Mouse (Mus musculus) MEL (cell line): ENCODE data around the gene Tex9. TPM values are rescaled to one million over a fixed set of nuclear protein-coding genes. Genes with fewer than 3 reads are reported as not detected.

Experiments
- DNase-seq: peaks from one replicate; pipeline ENCODE4 v3.0.0; 2011; ENCODE audit warnings: low read depth, low spot score
- H3K27ac ChIP-seq: 2 replicates; pipeline ENCODE4 v1.5.1; 2012; ENCODE audit warnings: low read depth, mild to moderate bottlenecking, control low read depth, low read length, moderate library complexity; ENCODE audit not compliant: control insufficient read depth
- H3K27me3 ChIP-seq, 2 experiments: fragments of 150-350 bp in 1 of 2; sonication (generic) in 1 of 2; 2 replicates each; pipeline ENCODE4 v1.6.1; 2012; ENCODE audit warnings: low read length in 2 of 2, mild to moderate bottlenecking in 2 of 2, improper control_type of control experiment in 1 of 2, moderate library complexity in 1 of 2; ENCODE audit not compliant: insufficient read depth in 2 of 2, control insufficient read depth in 1 of 2
- H3K36me3 ChIP-seq, 2 experiments: 2 replicates each; pipeline ENCODE4 v1.6.1; 2012 to 2014; ENCODE audit warnings: low read length in 2 of 2, improper control_type of control experiment in 1 of 2, inconsistent platforms in 1 of 2, mild to moderate bottlenecking in 1 of 2; ENCODE audit not compliant: insufficient read depth in 2 of 2, control insufficient read depth in 1 of 2
- H3K4me1 ChIP-seq, 2 experiments: fragments of 150-350 bp in 1 of 2; sonication (generic) in 1 of 2; 2 replicates each; pipeline ENCODE4 v1.6.1; 2012; ENCODE audit warnings: low read length in 2 of 2, improper control_type of control experiment in 1 of 2, mild to moderate bottlenecking in 1 of 2; ENCODE audit not compliant: insufficient read depth in 2 of 2, control insufficient read depth in 1 of 2
- H3K4me3 ChIP-seq, 2 experiments: fragments of 150-350 bp in 1 of 2; sonication (generic) in 1 of 2; 2 replicates each; pipeline ENCODE4 v1.5.1; 2012; ENCODE audit warnings: low read depth in 2 of 2, low read length in 2 of 2, mild to moderate bottlenecking in 2 of 2, moderate library complexity in 2 of 2, control low read depth in 1 of 2, improper control_type of control experiment in 1 of 2; ENCODE audit not compliant: control insufficient read depth in 1 of 2, insufficient read depth in 1 of 2
- H3K79me2 ChIP-seq: 2 replicates; pipeline ENCODE4 v1.6.1; 2012; ENCODE audit warnings: mild to moderate bottlenecking, low read length, moderate library complexity; ENCODE audit not compliant: control insufficient read depth, poor library complexity, insufficient read depth
- H3K9ac ChIP-seq: 2 replicates; pipeline ENCODE4 v1.6.1; 2012; ENCODE audit warnings: low read depth, mild to moderate bottlenecking, control low read depth, low read length, moderate library complexity; ENCODE audit not compliant: control insufficient read depth, poor library complexity, severe bottlenecking
- H3K9me3 ChIP-seq: fragments of 150-350 bp; sonication (generic); replicated peaks from 2 replicates; pipeline ENCODE4 v1.6.1; 2012; ENCODE audit warnings: mild to moderate bottlenecking, low read length, improper control_type of control experiment, moderate library complexity; ENCODE audit not compliant: insufficient read depth
- BHLHE40 ChIP-seq: IDR thresholded peaks from 2 replicates; pipeline ENCODE4 v1.6.1; 2012; ENCODE audit warnings: low read depth, mild to moderate bottlenecking, inconsistent platforms, low read length, improper control_type of control experiment, borderline replicate concordance
- CHD2 ChIP-seq: IDR thresholded peaks from 2 replicates; pipeline ENCODE4 v1.6.1; 2011; ENCODE audit warnings: low read length, improper control_type of control experiment
- E2F4 ChIP-seq: IDR thresholded peaks from 2 replicates; pipeline ENCODE4 v1.6.1; 2011; ENCODE audit warnings: low read depth, low read length, improper control_type of control experiment, borderline replicate concordance
- ELF1 ChIP-seq: IDR thresholded peaks from 2 replicates; pipeline ENCODE4 v1.6.1; 2014; ENCODE audit warnings: low read depth, mild to moderate bottlenecking, inconsistent platforms, low read length, improper control_type of control experiment, moderate library complexity
- EP300 ChIP-seq, 2 experiments: IDR thresholded peaks; 2 replicates each; pipeline ENCODE4 v1.6.1; 2011; ENCODE audit warnings: improper control_type of control experiment in 2 of 2, low read length in 2 of 2, low read depth in 1 of 2, mild to moderate bottlenecking in 1 of 2
- ETS1 ChIP-seq: IDR thresholded peaks from 2 replicates; pipeline ENCODE4 v1.6.1; 2012; ENCODE audit warnings: low read depth, mild to moderate bottlenecking, inconsistent platforms, low read length, improper control_type of control experiment, moderate library complexity
- GATA1 ChIP-seq: IDR thresholded peaks from 2 replicates; pipeline ENCODE4 v1.6.1; 2011; ENCODE audit warnings: low read depth, low read length, improper control_type of control experiment
- HCFC1 ChIP-seq: IDR thresholded peaks from 2 replicates; pipeline ENCODE4 v1.6.1; 2012; ENCODE audit warnings: low read depth, mild to moderate bottlenecking, inconsistent platforms, low read length, improper control_type of control experiment, moderate library complexity
- JUND ChIP-seq: IDR thresholded peaks from 2 replicates; pipeline ENCODE4 v1.6.1; 2011; ENCODE audit warnings: low read depth, mild to moderate bottlenecking, improper control_type of control experiment, low read length
- KAT2A ChIP-seq: conservative IDR thresholded peaks from 2 replicates; pipeline ENCODE4 v1.6.1; 2012; ENCODE audit warnings: low read depth, low read length, improper control_type of control experiment, inconsistent platforms
- MAFK ChIP-seq: IDR thresholded peaks from 2 replicates; pipeline ENCODE4 v1.6.1; 2011; ENCODE audit warnings: low read depth, mild to moderate bottlenecking, low read length, improper control_type of control experiment, borderline replicate concordance
- MAX ChIP-seq: IDR thresholded peaks from 2 replicates; pipeline ENCODE4 v1.6.1; 2011; ENCODE audit warnings: low read length, improper control_type of control experiment
- MXI1 ChIP-seq: IDR thresholded peaks from 2 replicates; pipeline ENCODE4 v1.6.1; 2011; ENCODE audit warnings: mild to moderate bottlenecking, low read depth, low read length, improper control_type of control experiment
- MYB ChIP-seq: IDR thresholded peaks from 2 replicates; pipeline ENCODE4 v1.6.1; 2011; ENCODE audit warnings: mild to moderate bottlenecking, low read depth, low read length, improper control_type of control experiment
- MYC ChIP-seq: IDR thresholded peaks from 2 replicates; pipeline ENCODE4 v1.6.1; 2011; ENCODE audit warnings: low read depth, mild to moderate bottlenecking, low read length, improper control_type of control experiment, moderate library complexity
- NRF1 ChIP-seq: IDR thresholded peaks from 2 replicates; pipeline ENCODE4 v1.6.1; 2014; ENCODE audit warnings: low read depth, mild to moderate bottlenecking, inconsistent platforms, low read length, improper control_type of control experiment, moderate library complexity; ENCODE audit not compliant: poor library complexity, insufficient read depth, severe bottlenecking
- POLR2A ChIP-seq, 2 experiments: IDR thresholded peaks; 2 replicates each; pipeline ENCODE4 v1.6.1; 2011 to 2012; ENCODE audit warnings: low read length in 2 of 2, mild to moderate bottlenecking in 2 of 2, control low read depth in 1 of 2, improper control_type of control experiment in 1 of 2, low read depth in 1 of 2, moderate library complexity in 1 of 2; ENCODE audit not compliant: control insufficient read depth in 1 of 2, insufficient read depth in 1 of 2, poor library complexity in 1 of 2
- POLR2AphosphoS2 ChIP-seq: IDR thresholded peaks from 2 replicates; pipeline ENCODE4 v1.6.1; 2011; ENCODE audit warnings: low read length, improper control_type of control experiment
- RCOR1 ChIP-seq: IDR thresholded peaks from 2 replicates; pipeline ENCODE4 v1.6.1; 2012; ENCODE audit warnings: low read depth, mild to moderate bottlenecking, inconsistent platforms, low read length, improper control_type of control experiment
- SIN3A ChIP-seq: IDR thresholded peaks from 2 replicates; pipeline ENCODE4 v1.6.1; 2012; ENCODE audit warnings: low read length, improper control_type of control experiment, inconsistent platforms
- TAL1 ChIP-seq: IDR thresholded peaks from 2 replicates; pipeline ENCODE4 v1.6.1; 2012; ENCODE audit warnings: mild to moderate bottlenecking, inconsistent platforms, low read length, moderate library complexity, mixed read lengths
- TBP ChIP-seq: IDR thresholded peaks from 2 replicates; pipeline ENCODE4 v1.8.0; 2011; ENCODE audit warnings: low read depth, low read length, improper control_type of control experiment
- TCF12 ChIP-seq: IDR thresholded peaks from 2 replicates; pipeline ENCODE4 v1.6.1; 2014; ENCODE audit warnings: low read depth, mild to moderate bottlenecking, inconsistent platforms, low read length, improper control_type of control experiment, moderate library complexity
- UBTF ChIP-seq: IDR thresholded peaks from 2 replicates; pipeline ENCODE4 v1.6.1; 2012; ENCODE audit warnings: low read depth, mild to moderate bottlenecking, inconsistent platforms, low read length, improper control_type of control experiment, moderate library complexity, borderline replicate concordance; ENCODE audit not compliant: insufficient read depth
- USF2 ChIP-seq, 2 experiments: IDR thresholded peaks; 2 replicates each; pipeline ENCODE4 v1.6.1; 2011 to 2012; ENCODE audit warnings: improper control_type of control experiment in 2 of 2, low read length in 2 of 2, borderline replicate concordance in 1 of 2, inconsistent platforms in 1 of 2, low read depth in 1 of 2, mild to moderate bottlenecking in 1 of 2; ENCODE audit not compliant: insufficient read depth in 1 of 2
- ZC3H11A ChIP-seq: IDR thresholded peaks from 2 replicates; pipeline ENCODE4 v1.6.1; 2012; ENCODE audit warnings: low read depth, mild to moderate bottlenecking, inconsistent platforms, low read length, improper control_type of control experiment
- ZKSCAN1 ChIP-seq: IDR thresholded peaks from 2 replicates; pipeline ENCODE4 v1.6.1; 2012; ENCODE audit warnings: low read depth, mild to moderate bottlenecking, inconsistent platforms, low read length, improper control_type of control experiment, moderate library complexity
- polyA plus RNA-seq, 2 experiments: library from polyadenylated mRNA; stranded (reverse) in 1 of 2; unstranded in 1 of 2; fragments of >175 nt in 1 of 2; fragments of >200 nt in 1 of 2; gene quantifications; 2 replicates each; pipeline versions ENCODE4 v1.2.1 to v1.2.4; 2012; ENCODE audit warnings: low replicate concordance in 2 of 2, low read depth in 1 of 2; ENCODE audit not compliant: insufficient read length in 2 of 2, insufficient read depth in 1 of 2, missing spikeins in 1 of 2
- total RNA-seq: library from RNA; depleted of rRNA; stranded (reverse); fragments of 300-350 nt; gene quantifications from 2 replicates; pipeline ENCODE4 v1.2.3, GENCODE M21; 2012

Gene Tex9
- total and polyA plus RNA-seq, 3 experiments = 7.0 to 17.1 TPM; not detected in 1

DNA sequence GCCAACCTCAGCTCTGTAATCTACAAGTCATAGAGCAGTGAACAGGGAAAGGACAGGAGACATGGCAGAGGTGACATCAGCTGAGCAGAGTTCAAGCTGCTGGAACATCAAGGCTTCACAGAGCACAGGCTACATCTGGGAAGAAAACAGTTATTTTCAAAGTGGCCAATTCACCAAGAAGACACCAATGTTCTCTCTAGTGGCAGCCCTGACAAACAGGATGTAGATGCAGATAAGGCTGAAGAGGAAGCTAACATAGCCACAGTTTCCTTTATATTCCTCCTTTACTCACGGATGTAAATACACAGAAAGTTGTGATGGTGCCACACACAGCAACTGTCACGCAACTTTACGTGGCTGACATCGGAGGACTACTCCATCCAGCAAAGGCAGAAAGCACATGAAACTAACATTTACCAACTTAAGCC is 26.2 kb downstream of the Tex9 start:
- H3K27me3 ChIP-seq = no peaks in the 10 kb centered on the region
- peak; percentile 88 for DNase-seq
- peaks cover 16 to 29% of the 10 kb centered on the region in 2 experiments for H3K4me1 ChIP-seq
- peaks cover 0 to 50% of the 10 kb centered on the region in 2 experiments; a peak in 3 of 4 replicates for H3K36me3 ChIP-seq
- peak overlapping the region; percentile 99 for H3K27ac ChIP-seq
- no peaks in the 10 kb centered on the region for H3K79me2 ChIP-seq
- peak overlapping the region; percentile 42 to 56 for H3K4me3 ChIP-seq
- TF ChIP-seq ZC3H11A (no peak), TBP (peak; percentile 81), EP300 (IDR thresholded peaks at IDR 0.05; ENCODE audit: low read depth in 1 of 2, low read length in 2 of 2) (peak; percentile 80 to 83), MYB (peak; percentile 23; the same call in 1 of the 2 replicates), TAL1 (peak; percentile 69), HCFC1 (peak; percentile 41; the same call in 1 of the 2 replicates), MAX (0 out of 2 replicates have a peak, but pooled peaks have one; percentile 59), JUND (no peak), ZKSCAN1 (no peak), MXI1 (peak; percentile 39; the same call in 1 of the 2 replicates), TCF12 (peak; percentile 75), MYC (peak; percentile 81), GATA1 (peak; percentile 92), POLR2AphosphoS2 (no peak), ETS1 (peak; percentile 67), MAFK (no peak; the same call in 1 of the 2 replicates), USF2 (IDR thresholded peaks at IDR 0.05; ENCODE audit: borderline replicate concordance in 1 of 2, insufficient read depth in 1 of 2, low read depth in 1 of 2, low read length in 2 of 2) (no peak), POLR2A (IDR thresholded peaks at IDR 0.05; ENCODE audit: control insufficient read depth in 1 of 2, insufficient read depth in 1 of 2, low read depth in 1 of 2, low read length in 2 of 2, poor library complexity in 1 of 2) (peak in 1 of 2 experiments; percentile 51; a peak in 2 of 4 replicates), RCOR1 (peak; percentile 82), CHD2 (no peak), SIN3A (peak; percentile 58; the same call in 1 of the 2 replicates)
- H3K9ac ChIP-seq = peak overlapping the region; percentile 62
- H3K9me3 ChIP-seq = no peaks in the 10 kb centered on the region

DNA sequence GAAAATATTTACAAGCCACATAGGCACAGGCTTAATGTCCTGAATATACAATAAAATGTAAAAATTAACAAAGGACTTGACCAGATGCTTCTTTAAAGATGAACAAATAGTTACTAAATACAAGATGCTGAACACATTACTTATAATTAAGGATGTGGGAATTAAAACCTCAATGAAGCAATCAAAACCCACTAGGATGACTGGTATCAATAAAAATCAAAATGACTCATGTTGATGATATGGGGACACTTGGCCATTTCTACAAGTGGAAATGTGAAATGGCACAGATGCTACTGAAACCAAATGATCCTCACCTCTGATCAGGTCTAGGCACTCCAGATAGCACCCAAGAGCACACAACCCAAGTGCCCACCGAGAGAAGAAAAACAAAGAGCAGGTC is 27.2 kb downstream of the Tex9 start:
- no peak overlapping the region for H3K4me3 ChIP-seq
- peak overlapping the region; percentile 99 for H3K27ac ChIP-seq
- no peak overlapping the region for H3K9ac ChIP-seq
- H3K9me3 ChIP-seq = no peaks in the 10 kb centered on the region
- H3K4me1 ChIP-seq = peaks cover 16 to 36% of the 10 kb centered on the region in 2 experiments
- H3K36me3 ChIP-seq = peaks cover 2 to 59% of the 10 kb centered on the region in 2 experiments
- H3K79me2 ChIP-seq = no peaks in the 10 kb centered on the region
- no peak for TF ChIP-seq MYB
- no peak for TF ChIP-seq ELF1
- TF ChIP-seq KAT2A = no peak
- TF ChIP-seq ZKSCAN1 = no peak
- TF ChIP-seq BHLHE40 = no peak
- no peak for TF ChIP-seq HCFC1
- TF ChIP-seq ETS1 = no peak
- TF ChIP-seq POLR2AphosphoS2 = no peak
- no peak for TF ChIP-seq TBP
- TF ChIP-seq E2F4 = no peak
- TF ChIP-seq UBTF = no peak
- TF ChIP-seq TAL1 = no peak
- TF ChIP-seq NRF1 = no peak
- TF ChIP-seq GATA1 = no peak
- no peak for TF ChIP-seq MAX
- no peak for DNase-seq
- no peaks in the 10 kb centered on the region for H3K27me3 ChIP-seq
